Mouse (Mus musculus): Measurements from ENCODE around the gene Cfap97d1. TPM values are rescaled to one million over a fixed set of nuclear protein-coding genes. Genes with fewer than 3 reads are reported as not detected.

Gene Cfap97d1
- polyA plus RNA-seq, 2 experiments, result not detected

- WGBS (ENCODE audit: insufficient replicate concordance), result 60% methylated on average over 5 of the region's 5 CpGs
- Histone ChIP-seq H3K9ac (replicated peaks) (no peak overlapping the region), H3K27me3 (ENCODE audit: control insufficient read depth, insufficient read depth, low read length) (no peaks in the 10 kb centered on the region; the same call in 1 of the 2 replicates), H3K4me3 (ENCODE audit: insufficient read depth in 1 of 2, low read depth in 2 of 2, low read length in 2 of 2) (no peak overlapping the region), H3K9me3 (ENCODE audit: control insufficient read depth, low read length) (no peaks in the 10 kb centered on the region), H3K4me2 (ENCODE audit: low read depth) (no peak overlapping the region), H3K4me1 (replicated peaks; ENCODE audit: control insufficient read depth in 2 of 2, insufficient read depth in 2 of 2, low read length in 1 of 2) (no peaks in the 10 kb centered on the region), H3K36me3 (replicated peaks; ENCODE audit: control insufficient read depth, insufficient read depth, low read depth) (no peaks in the 10 kb centered on the region), H3K27ac (no peak overlapping the region)
- no peak for TF ChIP-seq CTCF (IDR thresholded peaks at IDR 0.05; ENCODE audit: low read depth)
- TF ChIP-seq EP300 (IDR thresholded peaks at IDR 0.05; ENCODE audit: low read depth), result no peak
- no peak for ATAC-seq (ENCODE audit: insufficient read depth)
- no peak for DNase-seq (ENCODE audit: low read depth in 3 of 3, low spot score in 3 of 3)
Measured at GRCm38 (mm10) chr11:101972651-101973050, 11.4 kb upstream of the Cfap97d1 start.

- 67% methylated on average over 9 of the region's 9 CpGs for WGBS (ENCODE audit: insufficient replicate concordance)
- Histone ChIP-seq H3K4me1 (replicated peaks; ENCODE audit: control insufficient read depth in 2 of 2, insufficient read depth in 2 of 2, low read length in 1 of 2) (no peaks in the 10 kb centered on the region), H3K36me3 (replicated peaks; ENCODE audit: control insufficient read depth, insufficient read depth, low read depth) (no peaks in the 10 kb centered on the region), H3K9me3 (ENCODE audit: control insufficient read depth, low read length) (no peaks in the 10 kb centered on the region), H3K9ac (replicated peaks) (no peak overlapping the region), H3K27ac (no peak overlapping the region), H3K4me2 (ENCODE audit: low read depth) (no peak overlapping the region), H3K4me3 (ENCODE audit: insufficient read depth in 1 of 2, low read depth in 2 of 2, low read length in 2 of 2) (no peak overlapping the region), H3K27me3 (ENCODE audit: control insufficient read depth, insufficient read depth, low read length) (no peaks in the 10 kb centered on the region)
- no peak for TF ChIP-seq CTCF (IDR thresholded peaks at IDR 0.05; ENCODE audit: low read depth)
- ATAC-seq (ENCODE audit: insufficient read depth) (no peak), DNase-seq (ENCODE audit: low read depth in 3 of 3, low spot score in 3 of 3) (no peak)
Measured at GRCm38 (mm10) chr11:101973496-101973895, 10.6 kb upstream of the Cfap97d1 start.

- no peak overlapping the region for H3K27ac ChIP-seq
- H3K4me3 ChIP-seq (ENCODE audit: insufficient read depth in 1 of 2, low read depth in 2 of 2, low read length in 2 of 2), result no peak overlapping the region
- no peaks in the 10 kb centered on the region for H3K9me3 ChIP-seq (ENCODE audit: control insufficient read depth, low read length)
- H3K4me1 ChIP-seq (replicated peaks; ENCODE audit: control insufficient read depth in 2 of 2, insufficient read depth in 2 of 2, low read length in 1 of 2), result no peaks in the 10 kb centered on the region
- no peak for TF ChIP-seq CTCF (IDR thresholded peaks at IDR 0.05; ENCODE audit: low read depth)
- no peak for TF ChIP-seq EP300 (IDR thresholded peaks at IDR 0.05; ENCODE audit: low read depth)
- no peak overlapping the region for H3K9ac ChIP-seq (replicated peaks)
- no peak overlapping the region for H3K4me2 ChIP-seq (ENCODE audit: low read depth)
- ATAC-seq (ENCODE audit: insufficient read depth) (no peak), DNase-seq (ENCODE audit: low read depth in 3 of 3, low spot score in 3 of 3) (no peak)
- H3K27me3 ChIP-seq (ENCODE audit: control insufficient read depth, insufficient read depth, low read length), result no peaks in the 10 kb centered on the region
- H3K36me3 ChIP-seq (replicated peaks; ENCODE audit: control insufficient read depth, insufficient read depth, low read depth), result no peaks in the 10 kb centered on the region
- 49% methylated on average over 6 of the region's 6 CpGs for WGBS (ENCODE audit: insufficient replicate concordance)
Measured at GRCm38 (mm10) chr11:101974181-101974580, 9.9 kb upstream of the Cfap97d1 start.

GRCm38 (mm10) chr11:101974923-101975322 lies 9.2 kb upstream of the Cfap97d1 start:
- WGBS (ENCODE audit: insufficient replicate concordance), result 54% methylated on average over 9 of the region's 9 CpGs
- no peak for ATAC-seq (ENCODE audit: insufficient read depth)
- no peaks in the 10 kb centered on the region for H3K4me1 ChIP-seq (replicated peaks; ENCODE audit: control insufficient read depth in 2 of 2, insufficient read depth in 2 of 2, low read length in 1 of 2)

GRCm38 (mm10) chr11:101976949-101977348 lies 7.1 kb upstream of the Cfap97d1 start:
- Histone ChIP-seq H3K4me3 (ENCODE audit: insufficient read depth in 1 of 2, low read depth in 2 of 2, low read length in 2 of 2) (no peak overlapping the region), H3K36me3 (replicated peaks; ENCODE audit: control insufficient read depth, insufficient read depth, low read depth) (no peaks in the 10 kb centered on the region), H3K9ac (replicated peaks) (no peak overlapping the region), H3K27ac (no peak overlapping the region), H3K9me3 (ENCODE audit: control insufficient read depth, low read length) (no peaks in the 10 kb centered on the region), H3K4me2 (ENCODE audit: low read depth) (no peak overlapping the region), H3K27me3 (ENCODE audit: control insufficient read depth, insufficient read depth, low read length) (no peaks in the 10 kb centered on the region), H3K4me1 (replicated peaks; ENCODE audit: control insufficient read depth in 2 of 2, insufficient read depth in 2 of 2, low read length in 1 of 2) (no peaks in the 10 kb centered on the region)
- TF ChIP-seq CTCF (IDR thresholded peaks at IDR 0.05; ENCODE audit: low read depth) (peak; percentile 44), EP300 (IDR thresholded peaks at IDR 0.05; ENCODE audit: low read depth) (no peak)
- DNase-seq (ENCODE audit: low read depth in 3 of 3, low spot score in 3 of 3), result no peak
- WGBS (ENCODE audit: insufficient replicate concordance), result 78% methylated on average over 7 of the region's 7 CpGs
- ATAC-seq (ENCODE audit: insufficient read depth), result no peak

More at GRCm38 (mm10) chr11:101974923-101975322, 9.2 kb upstream of the Cfap97d1 start:
- DNase-seq (ENCODE audit: low read depth in 3 of 3, low spot score in 3 of 3), result no peak
- no peak overlapping the region for H3K27ac ChIP-seq
- no peak overlapping the region for H3K4me3 ChIP-seq (ENCODE audit: insufficient read depth in 1 of 2, low read depth in 2 of 2, low read length in 2 of 2)
- H3K9ac ChIP-seq (replicated peaks), result no peak overlapping the region
- no peak for TF ChIP-seq EP300 (IDR thresholded peaks at IDR 0.05; ENCODE audit: low read depth)
- TF ChIP-seq CTCF (IDR thresholded peaks at IDR 0.05; ENCODE audit: low read depth), result peak; percentile 72
- no peak overlapping the region for H3K4me2 ChIP-seq (ENCODE audit: low read depth)
- H3K27me3 ChIP-seq (ENCODE audit: control insufficient read depth, insufficient read depth, low read length), result no peaks in the 10 kb centered on the region
- H3K9me3 ChIP-seq (ENCODE audit: control insufficient read depth, low read length), result no peaks in the 10 kb centered on the region
- H3K36me3 ChIP-seq (replicated peaks; ENCODE audit: control insufficient read depth, insufficient read depth, low read depth), result no peaks in the 10 kb centered on the region
